Mouse (Mus musculus): ENCODE measurements around the gene Lamtor2. TPM values are rescaled to one million over a fixed set of nuclear protein-coding genes. Genes with fewer than 3 reads are reported as not detected.

Gene Lamtor2
- polyA plus RNA-seq, 1 experiment from 2014 or later, result 174 TPM

DNA sequence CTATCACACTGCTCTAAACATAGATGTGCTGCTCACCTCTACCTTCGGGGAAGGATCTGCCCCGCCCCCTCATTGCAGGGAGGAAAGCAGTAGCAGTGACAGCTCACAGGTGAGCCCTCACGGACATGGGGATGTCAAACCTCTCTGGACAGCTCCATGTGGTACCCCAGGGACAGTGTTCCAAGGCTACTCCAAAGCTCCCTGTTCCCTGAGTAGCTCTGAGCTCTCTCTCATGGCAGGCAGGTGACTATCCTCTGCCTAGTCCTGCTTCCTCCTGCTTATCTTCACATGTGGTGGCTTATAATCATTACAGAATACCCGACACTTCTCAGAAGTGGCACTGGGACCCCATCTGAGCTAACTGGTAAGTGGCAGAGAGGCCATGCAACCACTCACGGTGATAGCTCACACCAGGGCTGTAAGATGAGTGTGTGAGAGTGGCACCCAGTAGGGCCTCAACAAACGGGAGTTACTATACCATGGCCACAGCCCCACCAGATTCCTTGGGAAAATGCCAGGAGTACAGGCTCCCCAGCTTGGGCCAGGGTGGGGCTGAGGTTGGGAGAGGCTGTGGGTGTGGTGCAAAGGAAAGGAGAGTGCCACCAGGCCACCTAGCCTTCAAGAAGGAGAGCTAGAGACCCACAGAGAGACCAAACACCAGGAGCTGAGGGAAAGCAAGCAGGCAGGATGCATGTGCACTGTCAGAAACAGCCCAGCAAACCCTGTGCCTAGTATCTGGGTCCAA lies 6.0 kb downstream of the Lamtor2 start:
- 86% methylated on average over 6 of the region's 6 CpGs for WGBS

DNA sequence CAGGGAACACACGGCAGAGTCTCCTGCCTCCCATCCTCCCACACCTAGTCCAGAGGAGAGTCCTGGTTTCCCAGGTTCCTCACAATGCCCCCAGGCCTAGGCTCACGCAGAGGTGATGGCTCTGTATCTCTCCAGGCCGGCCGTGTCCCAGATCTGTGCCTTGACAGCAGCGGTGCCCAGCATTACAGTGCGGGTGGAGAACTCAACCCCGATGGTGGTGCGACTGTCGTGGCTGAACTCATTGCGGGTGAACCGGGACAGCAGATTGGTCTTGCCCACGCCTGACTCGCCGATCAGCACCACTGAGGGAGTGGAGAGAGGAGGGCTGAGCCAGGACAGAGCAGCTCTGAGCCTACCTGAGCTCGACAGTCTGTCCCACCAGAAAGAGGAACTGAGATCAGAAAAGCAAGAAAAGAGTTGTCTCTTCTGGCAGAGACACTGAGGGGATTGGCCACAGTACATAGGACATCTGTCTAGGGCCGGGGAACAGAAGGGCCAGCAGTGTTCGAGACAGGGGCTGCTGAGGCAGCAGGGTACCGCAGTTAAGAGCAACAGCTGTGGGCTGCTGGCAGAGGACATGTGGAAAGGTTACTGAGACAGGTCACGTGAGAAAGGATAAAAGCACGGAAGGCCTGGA lies 7.8 kb downstream of the Lamtor2 start:
- H3K27me3 ChIP-seq (ENCODE audit: poor library complexity, severe bottlenecking), result no peaks in the 10 kb centered on the region
- 71% methylated on average over 20 of the region's 20 CpGs for WGBS
- peaks cover 54% of the 10 kb centered on the region for H3K4me1 ChIP-seq
- H3K27ac ChIP-seq, result peak overlapping the region; percentile 68
- H3K9me3 ChIP-seq, result no peaks in the 10 kb centered on the region
- peaks cover 32% of the 10 kb centered on the region for H3K36me3 ChIP-seq (replicated peaks)
- no peak for DNase-seq (ENCODE audit: extremely low spot score, low spot score)
- H3K4me3 ChIP-seq, result peak overlapping the region; percentile 10; the same call in 1 of the 2 replicates

More for the DNA sequence above, 6.0 kb downstream of the Lamtor2 start:
- H3K9me3 ChIP-seq, result no peaks in the 10 kb centered on the region
- DNase-seq (ENCODE audit: extremely low spot score, low spot score), result no peak
- peaks cover 46% of the 10 kb centered on the region for H3K4me1 ChIP-seq
- H3K27ac ChIP-seq, result no peak overlapping the region
- peaks cover 19% of the 10 kb centered on the region for H3K36me3 ChIP-seq (replicated peaks)
- no peaks in the 10 kb centered on the region for H3K27me3 ChIP-seq (ENCODE audit: poor library complexity, severe bottlenecking)
- H3K4me3 ChIP-seq, result no peak overlapping the region

- 32% methylated on average over 5 of the region's 5 CpGs for WGBS
- Histone ChIP-seq H3K4me1 (peaks cover 60% of the 10 kb centered on the region), H3K4me3 (peak overlapping the region; percentile 10; the same call in 1 of the 2 replicates)
These were observed 8.4 kb downstream of the Lamtor2 start for GRCm38 (mm10) chr3:88544514-88544913.

DNA sequence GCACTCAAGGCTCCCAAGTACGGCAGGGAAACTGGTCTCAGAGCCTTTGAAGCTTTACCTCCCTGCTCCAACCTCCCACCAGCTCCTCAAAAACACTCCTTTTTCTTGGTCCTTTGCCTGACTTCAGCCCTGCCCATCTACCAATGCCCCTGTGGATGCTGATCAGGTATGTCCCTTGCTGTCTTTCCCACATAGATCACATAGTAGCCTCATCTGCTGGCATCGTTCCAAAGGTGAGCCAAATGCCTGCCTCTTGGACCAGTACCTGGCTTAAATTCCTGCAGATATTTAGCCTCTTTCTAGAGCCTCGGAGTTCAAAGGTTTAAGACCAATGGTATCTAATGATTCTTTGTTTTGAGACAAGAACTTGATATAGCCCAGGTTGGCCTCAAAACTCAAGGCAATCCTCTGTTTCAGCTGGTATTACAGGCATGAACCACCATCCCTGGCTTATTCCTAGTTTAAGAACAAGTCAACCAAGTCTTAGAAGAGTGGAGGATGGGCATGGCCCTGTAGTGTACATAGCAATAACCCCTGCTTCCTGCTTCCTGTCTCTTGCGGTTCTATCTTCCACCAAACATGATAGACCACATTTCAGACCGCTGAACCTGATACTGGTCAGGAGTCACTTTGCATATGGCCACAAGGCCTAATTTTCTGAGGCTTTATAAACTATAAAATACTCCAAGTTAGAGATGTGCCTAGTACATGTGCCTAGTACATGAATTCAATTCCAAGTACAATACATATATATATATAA lies 9.0 kb downstream of the Lamtor2 start:
- Histone ChIP-seq H3K4me3 (no peak overlapping the region), H3K9me3 (no peaks in the 10 kb centered on the region), H3K4me1 (peaks cover 66% of the 10 kb centered on the region), H3K27me3 (ENCODE audit: poor library complexity, severe bottlenecking) (no peaks in the 10 kb centered on the region), H3K36me3 (replicated peaks) (peaks cover 34% of the 10 kb centered on the region), H3K27ac (no peak overlapping the region)
- WGBS, result 83% methylated on average over 5 of the region's 5 CpGs
- no peak for DNase-seq (ENCODE audit: extremely low spot score, low spot score)

More at GRCm38 (mm10) chr3:88544514-88544913, 8.4 kb downstream of the Lamtor2 start:
- DNase-seq (ENCODE audit: extremely low spot score, low spot score), result no peak
- H3K27ac ChIP-seq, result peak overlapping the region; percentile 68
- H3K36me3 ChIP-seq (replicated peaks), result peaks cover 36% of the 10 kb centered on the region
- H3K27me3 ChIP-seq (ENCODE audit: poor library complexity, severe bottlenecking), result no peaks in the 10 kb centered on the region
- no peaks in the 10 kb centered on the region for H3K9me3 ChIP-seq

DNA sequence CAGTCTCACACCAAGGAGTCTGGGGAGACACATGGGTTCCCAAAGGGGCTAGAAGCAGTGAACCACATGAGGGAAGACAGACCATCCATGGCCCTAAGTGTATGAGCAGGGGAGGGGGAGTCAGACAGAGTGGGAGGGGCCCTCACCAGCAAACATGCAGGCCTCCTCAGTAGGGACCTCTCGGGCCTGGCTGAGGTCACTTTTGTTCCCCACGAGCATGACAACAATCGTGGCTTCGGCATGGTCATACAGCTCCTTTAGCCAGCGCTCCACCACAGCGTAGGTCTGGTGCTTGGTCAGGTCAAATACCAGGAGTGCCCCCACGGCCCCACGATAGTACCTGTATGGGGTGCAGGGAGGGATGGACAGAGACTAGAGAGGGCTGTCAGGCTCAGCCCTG lies 9.7 kb downstream of the Lamtor2 start:
- H3K27ac ChIP-seq, result no peak overlapping the region
- H3K36me3 ChIP-seq (replicated peaks), result peaks cover 34% of the 10 kb centered on the region
- H3K4me1 ChIP-seq, result peaks cover 67% of the 10 kb centered on the region
- no peaks in the 10 kb centered on the region for H3K9me3 ChIP-seq
- no peak overlapping the region for H3K4me3 ChIP-seq
- H3K27me3 ChIP-seq (ENCODE audit: poor library complexity, severe bottlenecking), result no peaks in the 10 kb centered on the region
- DNase-seq (ENCODE audit: extremely low spot score, low spot score), result no peak
- WGBS, result 85% methylated on average over 8 of the region's 8 CpGs

GRCm38 (mm10) chr3:88542486-88542885 lies 10.4 kb downstream of the Lamtor2 start:
- Histone ChIP-seq H3K27me3 (ENCODE audit: poor library complexity, severe bottlenecking) (no peaks in the 10 kb centered on the region), H3K36me3 (replicated peaks) (peaks cover 40% of the 10 kb centered on the region), H3K4me1 (peaks cover 71% of the 10 kb centered on the region), H3K9me3 (no peaks in the 10 kb centered on the region), H3K27ac (no peak overlapping the region), H3K4me3 (no peak overlapping the region)
- 73% methylated on average over 4 of the region's 4 CpGs for WGBS
- DNase-seq (ENCODE audit: extremely low spot score, low spot score), result no peak

- peaks cover 78% of the 10 kb centered on the region for H3K4me1 ChIP-seq
- 79% methylated on average over 7 of the region's 7 CpGs for WGBS
These were observed 11.1 kb downstream of the Lamtor2 start for GRCm38 (mm10) chr3:88541622-88542401.

GRCm38 (mm10) chr3:88540085-88540484 lies 12.8 kb downstream of the Lamtor2 start:
- H3K36me3 ChIP-seq (replicated peaks), result peaks cover 64% of the 10 kb centered on the region
- no peak for DNase-seq (ENCODE audit: extremely low spot score, low spot score)
- peak overlapping the region; percentile 38; the same call in 1 of the 2 replicates for H3K4me3 ChIP-seq
- H3K27ac ChIP-seq, result peak overlapping the region; percentile 83
- WGBS, result 51% methylated on average over 5 of the region's 5 CpGs
- H3K9me3 ChIP-seq, result no peaks in the 10 kb centered on the region
- H3K4me1 ChIP-seq, result peaks cover 89% of the 10 kb centered on the region
- no peaks in the 10 kb centered on the region for H3K27me3 ChIP-seq (ENCODE audit: poor library complexity, severe bottlenecking)

More at GRCm38 (mm10) chr3:88541622-88542401, 11.1 kb downstream of the Lamtor2 start:
- no peak for DNase-seq (ENCODE audit: extremely low spot score, low spot score)
- Histone ChIP-seq H3K9me3 (no peaks in the 10 kb centered on the region), H3K36me3 (replicated peaks) (peaks cover 47% of the 10 kb centered on the region), H3K4me3 (0 out of 2 replicates have a peak overlapping the region, but pooled peaks have one; percentile 11), H3K27ac (peak overlapping the region; percentile 13; the same call in 1 of the 2 replicates), H3K27me3 (ENCODE audit: poor library complexity, severe bottlenecking) (no peaks in the 10 kb centered on the region)

DNA sequence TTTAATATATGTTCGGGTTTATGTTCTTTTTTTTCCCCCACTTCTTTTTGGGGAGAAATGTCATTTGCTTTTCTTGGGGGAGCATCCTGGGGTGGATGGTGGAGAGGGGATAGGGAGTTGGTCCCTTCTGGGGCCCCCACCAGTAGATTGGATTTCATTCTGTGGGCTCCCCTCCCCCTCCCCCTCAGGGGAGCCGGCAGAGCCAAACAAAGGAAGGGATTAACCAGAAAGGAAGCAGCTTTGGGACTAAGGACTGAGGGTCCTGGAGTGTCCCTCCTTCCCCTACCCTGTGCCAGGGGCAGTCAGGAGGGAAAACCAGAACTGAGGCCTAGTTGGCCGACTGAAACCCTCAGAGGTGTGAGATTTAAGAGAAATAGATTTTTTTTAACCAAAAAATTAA lies 13.5 kb downstream of the Lamtor2 start:
- Histone ChIP-seq H3K36me3 (replicated peaks) (peaks cover 71% of the 10 kb centered on the region), H3K27ac (peak overlapping the region; percentile 83), H3K4me3 (peak overlapping the region; percentile 38), H3K9me3 (no peaks in the 10 kb centered on the region), H3K4me1 (peaks cover 89% of the 10 kb centered on the region), H3K27me3 (ENCODE audit: poor library complexity, severe bottlenecking) (no peaks in the 10 kb centered on the region)
- WGBS, result under 1% methylated on average over 3 of the region's 3 CpGs
- peak; percentile 71 for DNase-seq (ENCODE audit: extremely low spot score, low spot score)

GRCm38 (mm10) chr3:88538271-88539145 lies 14.4 kb downstream of the Lamtor2 start:
- DNase-seq (ENCODE audit: extremely low spot score, low spot score), result peak; percentile 57
- Histone ChIP-seq H3K27ac (peak overlapping the region; percentile 99), H3K4me1 (peaks cover 96% of the 10 kb centered on the region), H3K27me3 (ENCODE audit: poor library complexity, severe bottlenecking) (no peaks in the 10 kb centered on the region), H3K36me3 (replicated peaks) (peaks cover 80% of the 10 kb centered on the region), H3K4me3 (peak overlapping the region; percentile 93), H3K9me3 (no peaks in the 10 kb centered on the region)
- 13% methylated on average over 9 of the region's 9 CpGs for WGBS

- no peak for DNase-seq (ENCODE audit: extremely low spot score, low spot score)
- H3K36me3 ChIP-seq (replicated peaks), result peaks cover 77% of the 10 kb centered on the region
- H3K9me3 ChIP-seq, result no peaks in the 10 kb centered on the region
- peak overlapping the region; percentile 99 for H3K27ac ChIP-seq
- 61% methylated on average over 6 of the region's 6 CpGs for WGBS
- H3K4me3 ChIP-seq, result peak overlapping the region; percentile 93
- peaks cover 84% of the 10 kb centered on the region for H3K4me1 ChIP-seq
- H3K27me3 ChIP-seq (ENCODE audit: poor library complexity, severe bottlenecking), result no peaks in the 10 kb centered on the region
These were observed 15.7 kb downstream of the Lamtor2 start for GRCm38 (mm10) chr3:88537146-88537545.
